Mouse (Mus musculus) retina, embryonic 14.5 days (tissue): ENCODE measurements around the gene Fbxl15.

Source experiments
- DNase-seq: peaks from one replicate; pipeline ENCODE4 v3.0.0-alpha.2; 2015; ENCODE audit warnings: low spot score

Gene Fbxl15

GRCm38 (mm10) chr19:46328081-46329030, at the start of gene Fbxl15:
Gene Fbxl15 (plus strand): TSS chr19:46328184.
- peak; percentile 96 for DNase-seq

DNA sequence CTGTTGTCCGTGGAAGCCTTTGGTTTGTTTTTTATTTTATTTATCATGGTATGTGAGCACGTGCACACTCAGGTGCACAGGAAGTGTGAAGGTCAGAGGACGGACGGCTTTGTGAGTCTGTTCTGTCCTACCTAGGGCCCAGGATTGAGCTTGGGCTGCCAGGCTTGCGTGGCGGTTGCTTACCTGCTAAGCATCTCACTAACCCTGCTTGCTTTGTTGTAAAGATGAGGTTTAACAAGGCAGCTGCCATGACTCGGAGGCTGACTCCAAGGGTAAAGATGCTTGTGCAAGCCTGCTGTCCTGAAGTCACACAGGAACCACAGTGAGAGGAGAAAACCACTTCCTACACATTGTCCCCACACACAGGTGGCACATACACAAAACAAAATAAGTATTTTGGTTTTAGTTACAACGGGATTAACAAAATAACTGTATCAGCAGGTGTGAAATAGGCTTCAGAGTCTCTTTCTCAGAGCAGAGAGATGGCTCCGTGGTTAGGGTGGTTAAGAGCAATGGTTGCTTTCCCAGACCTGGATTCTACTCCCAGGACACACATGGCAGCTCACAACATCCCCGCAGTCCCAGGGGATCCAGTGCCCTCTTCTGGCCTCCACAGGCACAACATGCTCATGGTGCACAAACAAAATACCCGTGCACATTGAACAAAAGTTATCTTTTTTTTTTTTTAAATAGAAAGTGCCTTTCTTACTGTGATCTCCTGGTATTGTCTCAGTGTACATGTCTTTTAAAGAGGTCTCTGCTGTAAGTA, 45.7 kb upstream of the Fbxl15 start:
- DNase-seq, result no peak

- DNase-seq, result no peak
Measured at GRCm38 (mm10) chr19:46284686-46285085, 43.3 kb upstream of the Fbxl15 start.

DNA sequence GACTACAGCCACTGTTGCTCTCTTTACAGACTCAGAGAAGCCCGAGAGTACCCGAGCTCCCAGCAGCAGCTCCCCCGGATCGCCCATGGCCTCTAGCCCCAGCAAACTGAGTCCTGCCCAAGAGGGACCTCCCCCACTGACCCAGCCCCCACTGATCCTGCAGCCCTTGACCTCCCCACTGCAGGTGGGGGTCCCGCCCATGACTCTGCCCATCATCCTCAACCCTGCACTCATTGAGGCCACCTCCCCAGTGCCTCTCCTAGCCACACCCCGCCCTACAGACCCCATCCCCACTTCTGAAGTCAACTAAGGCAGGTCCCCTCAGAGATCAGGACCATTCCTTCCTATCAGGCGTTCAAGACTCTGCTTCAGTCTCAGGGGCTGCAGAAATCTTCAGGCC, 42.4 kb upstream of the Fbxl15 start:
- DNase-seq, result no peak

GRCm38 (mm10) chr19:46286047-46286446, 41.9 kb upstream of the Fbxl15 start:
- no peak for DNase-seq

DNA sequence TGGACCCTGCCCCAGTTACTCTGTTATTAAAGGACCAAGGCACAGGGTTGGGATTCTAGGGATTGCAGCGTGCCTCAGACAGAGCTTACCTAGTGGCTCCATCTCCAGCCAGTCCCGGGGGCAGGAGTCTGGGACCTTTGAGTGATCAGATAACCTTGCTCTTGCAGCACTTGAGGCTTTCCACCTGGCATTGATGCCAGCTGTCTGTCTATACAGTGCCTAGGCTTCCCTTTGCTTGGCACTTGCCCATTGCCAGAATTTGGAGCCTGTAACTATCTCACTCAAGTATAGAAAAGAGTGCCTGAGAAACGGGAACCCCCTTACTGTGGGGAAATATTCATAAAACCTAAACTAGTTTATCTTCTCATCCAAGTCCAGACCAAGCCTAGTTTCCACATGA, 41.1 kb upstream of the Fbxl15 start:
- DNase-seq, result no peak

DNA sequence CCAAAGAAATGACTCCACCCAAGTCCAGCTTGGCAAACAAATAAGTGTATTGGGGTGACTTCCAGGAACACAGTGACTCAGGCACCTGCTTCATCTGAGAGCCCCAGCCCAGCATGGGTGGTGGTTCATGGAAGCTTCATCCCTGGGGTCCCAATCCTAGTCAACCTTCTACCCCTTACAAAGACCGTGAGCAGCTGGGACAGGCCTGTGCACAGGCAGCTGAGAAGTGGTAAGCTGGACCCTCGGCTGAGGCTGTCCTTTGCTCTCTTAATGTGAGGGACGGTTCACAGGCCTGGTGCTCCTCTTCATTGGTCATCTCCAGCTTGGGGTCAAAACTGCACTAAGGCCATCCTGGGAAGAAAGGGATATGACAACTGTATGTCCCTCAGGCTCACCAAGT, 40.4 kb upstream of the Fbxl15 start:
- DNase-seq, result no peak

DNA sequence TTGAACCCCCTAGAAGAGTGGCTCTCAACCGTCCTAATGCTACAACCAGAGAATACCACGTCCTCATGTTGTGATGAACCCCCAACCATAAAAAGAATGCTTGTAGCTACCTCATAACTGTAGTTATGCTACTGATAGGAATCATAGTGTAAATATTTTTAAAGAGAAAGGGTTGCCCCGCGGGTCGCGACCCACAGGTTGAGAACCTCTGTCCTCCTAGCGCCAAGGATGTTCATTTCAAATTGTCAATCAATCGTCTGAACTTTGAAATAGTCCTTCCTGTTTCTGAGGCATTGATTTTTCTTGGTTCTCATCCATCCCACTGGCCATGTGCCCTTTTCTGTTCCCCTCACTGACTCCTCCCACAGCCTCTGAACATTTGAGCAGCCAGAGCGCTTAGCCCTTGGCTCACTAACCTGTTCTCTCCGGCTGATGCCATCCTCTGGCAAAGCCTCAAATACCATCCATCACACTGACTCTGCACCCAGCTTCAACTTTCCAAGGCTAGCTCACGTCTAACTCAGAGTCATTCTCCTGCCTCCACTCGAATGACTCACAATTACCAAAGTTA, 37.4 kb upstream of the Fbxl15 start:
- DNase-seq, result no peak

DNA sequence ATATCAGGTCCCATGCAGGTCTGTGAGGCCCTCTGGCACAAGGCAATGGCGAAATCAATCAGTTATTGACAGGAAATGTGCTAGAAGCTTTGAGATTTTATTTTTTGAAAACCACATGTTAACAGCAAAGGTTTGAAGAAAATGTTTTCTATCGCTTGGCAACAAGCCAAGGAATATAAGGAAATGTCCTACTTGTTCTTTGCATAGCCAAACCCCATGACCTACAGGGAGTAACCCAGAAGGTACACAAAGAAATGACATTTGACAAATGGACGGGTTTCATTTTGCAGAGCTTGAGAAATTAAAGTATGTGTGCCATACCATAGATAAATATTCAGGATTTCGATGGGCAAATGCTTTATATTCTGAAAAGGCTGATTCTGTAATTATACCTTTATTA, 31.0 kb upstream of the Fbxl15 start:
- DNase-seq, result no peak

DNA sequence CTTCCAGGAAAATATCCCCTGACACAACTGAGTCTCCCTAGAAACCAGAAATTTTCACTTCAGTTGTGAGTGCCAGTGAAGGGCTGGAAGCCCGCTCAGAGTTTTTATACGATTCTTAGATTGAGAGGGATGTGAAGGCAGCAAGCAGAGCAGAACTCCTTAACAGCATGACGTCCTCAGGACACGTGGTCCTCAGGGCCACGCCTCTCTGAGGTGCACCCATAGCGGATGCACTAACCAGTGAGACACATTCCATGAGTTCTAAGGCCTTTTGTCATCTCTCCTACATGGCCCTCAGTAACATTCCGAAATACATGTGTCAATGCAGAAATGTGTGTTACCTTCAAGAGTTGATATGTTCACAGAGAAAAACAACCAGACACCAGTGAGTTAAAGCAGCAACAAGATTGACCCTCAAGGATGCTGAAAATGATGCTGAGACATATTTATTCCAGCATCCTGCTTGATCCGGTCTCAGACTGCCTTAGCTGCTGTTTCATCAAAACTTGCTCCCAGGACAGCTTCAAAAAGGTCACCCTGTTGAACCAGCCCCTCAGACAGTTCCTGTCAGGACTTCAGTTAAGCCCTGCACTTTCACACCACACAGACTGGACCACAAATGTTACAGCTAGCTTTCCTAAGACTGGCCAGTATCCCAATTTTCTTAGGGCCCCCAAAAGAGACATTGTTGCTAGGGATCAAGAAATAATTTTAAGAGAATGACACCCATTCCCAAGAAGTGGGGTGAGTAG, 27.5 kb upstream of the Fbxl15 start:
- DNase-seq, result no peak

GRCm38 (mm10) chr19:46302551-46302950, 25.4 kb upstream of the Fbxl15 start:
- no peak for DNase-seq

DNA sequence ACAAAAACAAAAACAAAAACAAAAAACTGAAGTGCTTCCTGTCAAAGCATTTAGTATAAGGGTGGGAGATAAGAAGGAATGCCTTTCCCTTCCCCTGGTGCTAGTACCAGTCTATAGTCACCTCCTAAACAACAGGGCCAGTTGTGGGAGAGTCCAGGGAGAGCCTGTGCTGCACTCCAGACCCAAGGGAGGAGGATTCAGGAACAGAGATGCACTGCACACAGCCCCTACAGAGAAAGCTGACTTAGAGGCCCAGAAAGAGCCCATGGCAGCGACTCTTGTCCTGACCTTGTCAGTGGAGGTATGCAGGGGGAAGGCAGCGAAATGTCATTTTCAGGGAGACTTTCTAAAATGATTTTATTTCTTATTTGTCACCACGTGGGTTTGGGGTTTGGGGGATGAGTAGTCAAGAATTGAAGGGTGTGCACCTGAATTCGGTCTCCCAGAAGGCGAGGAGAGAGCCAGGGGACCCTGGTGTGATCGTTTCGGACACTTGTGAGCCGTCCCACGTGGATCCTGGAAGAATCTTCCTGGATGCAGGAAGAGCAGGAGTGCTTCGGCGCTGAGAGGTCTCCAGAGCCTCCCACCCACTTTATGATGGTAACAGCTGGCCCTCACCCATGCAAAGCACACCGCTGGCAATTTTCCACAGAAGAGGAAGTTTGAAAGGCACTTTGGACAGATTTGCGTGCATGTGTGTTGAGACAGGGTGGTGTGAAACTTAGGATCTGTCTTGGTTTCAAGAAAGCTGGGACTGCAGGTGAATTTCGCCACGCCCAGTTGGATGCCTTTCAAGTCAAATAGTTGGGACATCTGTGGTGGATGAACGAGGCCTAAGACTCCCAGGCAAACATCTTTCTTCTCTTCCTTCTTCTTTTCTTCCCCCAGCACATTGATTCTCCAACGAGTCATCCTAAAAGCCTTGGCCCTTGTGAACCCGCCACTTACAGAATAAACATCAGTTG, 24.5 kb upstream of the Fbxl15 start:
- no peak for DNase-seq

DNA sequence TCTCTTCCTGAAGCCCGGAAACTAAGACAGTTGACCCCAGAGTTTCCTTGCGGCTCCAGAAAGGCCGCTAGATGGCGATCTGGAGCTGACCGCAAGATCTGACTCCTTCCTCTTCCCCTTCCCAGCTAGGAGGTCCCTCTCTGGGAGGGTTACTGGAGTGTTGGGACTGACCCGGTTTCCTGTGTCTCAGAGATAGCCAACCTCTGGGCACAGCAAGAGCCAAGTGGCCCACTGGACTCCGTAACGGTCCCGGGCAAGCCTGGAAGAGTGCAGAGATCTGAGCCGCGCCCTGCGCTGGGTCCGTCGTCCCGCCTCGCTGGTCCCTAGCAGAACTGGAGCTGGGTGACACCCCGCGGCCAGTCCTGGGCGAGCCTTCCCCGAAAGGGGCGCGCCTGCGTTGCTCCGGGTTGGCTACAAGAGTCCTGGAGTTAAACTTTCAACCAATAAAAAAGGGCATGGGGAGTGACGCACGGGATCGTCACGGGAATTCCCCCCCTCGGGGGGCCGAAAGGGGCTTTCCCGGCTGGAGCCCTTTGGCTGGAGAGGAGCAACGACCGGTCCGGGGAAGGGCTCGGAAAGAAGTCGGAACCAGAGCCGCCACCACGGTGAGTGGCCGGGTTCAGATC, 23.7 kb upstream of the Fbxl15 start, which contains the start of gene Nfkb2:
Nfkb2 (plus strand) TSS at position 105 of the 626 bp plus-strand sequence.
- peak; percentile 90 for DNase-seq

DNA sequence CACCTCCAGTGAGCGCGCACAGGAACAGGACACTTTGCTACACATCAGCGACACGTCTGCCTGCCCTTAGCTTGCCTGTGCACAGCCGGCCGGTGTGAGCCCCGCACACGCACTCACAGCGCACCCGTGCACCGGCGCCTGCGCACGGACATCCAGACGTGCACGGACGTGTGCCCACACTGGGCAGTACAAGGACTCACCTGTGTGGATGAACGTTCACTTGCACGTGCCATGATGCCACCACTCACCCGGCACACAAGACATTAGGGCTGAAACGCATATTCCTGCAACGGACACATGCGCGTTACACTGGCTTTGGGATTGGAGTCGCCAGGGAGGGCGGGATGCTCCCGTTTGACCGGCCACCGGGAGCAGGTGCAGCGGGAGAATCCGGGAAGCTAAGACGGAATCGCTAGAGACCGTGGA, 23.1 kb upstream of the Fbxl15 start:
- no peak for DNase-seq

DNA sequence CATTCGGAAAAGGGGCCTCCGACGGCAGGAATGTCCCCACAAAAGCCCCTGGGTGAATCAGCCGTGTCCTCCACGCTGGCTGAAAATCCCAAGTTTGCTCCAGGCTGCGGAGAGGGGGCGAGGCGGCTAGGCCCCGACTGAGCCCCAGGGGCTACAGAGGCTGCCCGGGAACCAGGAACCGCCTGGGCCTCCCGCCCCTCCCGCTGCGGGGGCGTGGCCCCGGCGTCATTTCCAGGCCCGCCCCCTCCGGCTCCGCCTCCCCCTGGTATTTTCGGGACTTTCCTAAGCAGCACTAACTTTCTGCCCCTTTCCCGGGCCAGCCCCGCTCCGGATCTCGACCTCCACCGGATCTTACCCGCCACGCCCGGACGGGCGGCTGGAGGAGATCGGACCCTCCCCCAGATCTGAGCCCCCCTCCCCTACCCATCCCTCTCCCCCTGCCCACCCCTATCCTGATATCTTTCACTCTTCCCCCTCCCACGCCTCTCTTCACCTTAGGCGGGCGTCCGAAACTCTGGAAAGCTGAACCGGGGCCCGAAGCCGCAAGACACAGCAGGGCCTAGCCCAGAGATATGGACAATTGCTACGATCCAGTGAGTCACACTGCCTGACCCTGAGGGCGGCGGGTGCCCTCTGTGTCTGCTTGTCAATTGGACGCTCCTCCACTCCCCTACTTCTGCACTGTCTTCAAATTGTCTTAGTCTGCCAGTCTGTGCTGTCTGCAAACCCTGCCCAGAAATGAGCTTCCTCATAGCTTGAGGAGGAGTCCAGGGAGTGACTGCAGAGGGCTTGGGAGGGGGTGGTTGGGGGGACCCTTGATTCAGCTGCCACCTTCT, 22.3 kb upstream of the Fbxl15 start:
- DNase-seq, result peak; percentile 85

- DNase-seq, result no peak
Measured at GRCm38 (mm10) chr19:46306268-46306610, 21.7 kb upstream of the Fbxl15 start.

GRCm38 (mm10) chr19:46306751-46307289, 21.2 kb upstream of the Fbxl15 start:
- DNase-seq, result no peak

GRCm38 (mm10) chr19:46307781-46308180, 20.2 kb upstream of the Fbxl15 start:
- DNase-seq, result no peak

DNA sequence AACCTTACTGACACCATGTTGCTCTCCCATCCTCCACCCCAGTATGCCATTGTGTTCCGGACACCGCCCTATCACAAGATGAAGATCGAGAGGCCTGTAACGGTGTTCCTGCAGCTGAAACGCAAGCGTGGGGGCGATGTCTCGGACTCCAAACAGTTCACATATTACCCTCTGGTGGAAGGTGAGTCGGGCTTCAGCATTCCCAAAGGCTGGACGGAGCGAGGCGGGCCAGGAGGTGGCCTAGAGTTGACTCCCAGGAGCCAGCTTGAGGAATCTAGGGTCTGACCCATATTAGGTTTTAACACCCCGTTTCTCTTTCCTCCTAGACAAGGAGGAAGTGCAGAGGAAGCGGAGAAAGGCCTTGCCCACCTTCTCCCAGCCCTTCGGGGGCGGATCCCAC, 19.7 kb upstream of the Fbxl15 start:
- DNase-seq, result no peak
